Mouse (Mus musculus) intestine, embryonic 14.5 days (tissue): ENCODE measurements around the gene Vmn1r88. TPM values are rescaled to one million over a fixed set of nuclear protein-coding genes. Genes with fewer than 3 reads are reported as not detected.
"Not testable (repeated sequence)": the region's sequence is repeated elsewhere in the genome, so short reads cannot be mapped to it uniquely, and the experiment has no call there.

Experiments used
- ATAC-seq: fragments of 200-750 bp; cut with Nextera tagmentation; replicated peaks from 2 replicates; pipeline ENCODE4 v1.8.0; 2017; ENCODE audit warnings: low read depth, moderate number of reproducible peaks, moderate TSS enrichment, moderate library complexity; ENCODE audit not compliant: low FRiP score, low TSS enrichment
- DNase-seq: peaks from one replicate; pipeline ENCODE4 v3.0.0-alpha.2; 2018; ENCODE audit warnings: low spot score
- H3K27ac ChIP-seq: fragments of 300-500 bp; sonication (generic); 2 replicates; pipeline ENCODE4 v1.5.1; 2014; ENCODE audit warnings: low read depth, mild to moderate bottlenecking, control low read depth
- H3K27me3 ChIP-seq: fragments of 300-500 bp; sonication (generic); replicated peaks from 2 replicates; pipeline ENCODE4 v1.6.1; 2014; ENCODE audit warnings: low read length, control low read depth; ENCODE audit not compliant: control insufficient read depth, insufficient read depth
- H3K36me3 ChIP-seq: fragments of 300-500 bp; sonication (generic); 2 replicates; pipeline ENCODE4 v1.6.1; 2014; ENCODE audit warnings: low read length, control low read depth; ENCODE audit not compliant: control insufficient read depth, insufficient read depth
- H3K4me1 ChIP-seq: fragments of 300-500 bp; sonication (generic); replicated peaks from 2 replicates; pipeline ENCODE4 v1.6.1; 2014; ENCODE audit warnings: low read length, control low read depth, mixed read lengths; ENCODE audit not compliant: control insufficient read depth, insufficient read depth
- H3K4me2 ChIP-seq: fragments of 300-500 bp; sonication (generic); 2 replicates; pipeline ENCODE4 v1.6.1; 2014; ENCODE audit warnings: low read length
- H3K4me3 ChIP-seq: fragments of 300-500 bp; sonication (generic); 2 replicates; pipeline ENCODE4 v1.5.1; 2014; ENCODE audit warnings: low read depth, low read length, control low read depth, mixed read lengths
- H3K9ac ChIP-seq: fragments of 300-500 bp; sonication (generic); 2 replicates; pipeline ENCODE4 v1.6.1; 2014; ENCODE audit warnings: mild to moderate bottlenecking, low read length
- H3K9me3 ChIP-seq: fragments of 300-500 bp; sonication (generic); 2 replicates; pipeline ENCODE4 v1.6.1; 2016; ENCODE audit warnings: low read length, control low read depth; ENCODE audit not compliant: control insufficient read depth
- WGBS: fragments of 180-500 bp; shearing (Covaris S2); extraction: QIAGEN DNeasy Blood & Tissue Kit; methylation state at CpG from one replicate; pipeline ENCODE4 v1.1.7; 2014; 5-methylcytosine and 5-hydroxymethylcytosine counted together
- polyA plus RNA-seq: library from polyadenylated mRNA; unstranded; fragments of >200 nt; fragmentation: Nextera tagmentation; extraction: Ambion mirVana; gene quantifications from 2 replicates; pipeline ENCODE4 v1.2.1, GENCODE M21; 2014

Vmn1r88 gene
- polyA plus RNA-seq = 0.03 TPM in 1 of 2 replicates, not detected in the other

- no peak for ATAC-seq
Measured at GRCm38 (mm10) chr7:13159268-13159667, at the start of gene Vmn1r88. Gene Vmn1r88 (plus strand): TSS chr7:13159568.

GRCm38 (mm10) chr7:13119817-13120216 lies 39.6 kb upstream of the Vmn1r88 start, which contains the start of gene Vmn1r86:
Gene Vmn1r86 (minus strand): TSS chr7:13119917.
- H3K9ac ChIP-seq = no peak within 1 kb of the TSS
- ATAC-seq = no peak

More at GRCm38 (mm10) chr7:13159268-13159667, at the start of gene Vmn1r88:
- Histone ChIP-seq H3K9ac (no peak within 1 kb of the TSS), H3K4me3 (no peak within 1 kb of the TSS), H3K4me2 (no peak within 1 kb of the TSS), H3K4me1 (no peaks in the 10 kb centered on the region), H3K27me3 (no peaks in the 10 kb centered on the region), H3K36me3 (no peaks in the 10 kb centered on the region), H3K9me3 (no peaks in the 10 kb centered on the region), H3K27ac (no peak within 1 kb of the TSS)
- no peak for DNase-seq

DNA sequence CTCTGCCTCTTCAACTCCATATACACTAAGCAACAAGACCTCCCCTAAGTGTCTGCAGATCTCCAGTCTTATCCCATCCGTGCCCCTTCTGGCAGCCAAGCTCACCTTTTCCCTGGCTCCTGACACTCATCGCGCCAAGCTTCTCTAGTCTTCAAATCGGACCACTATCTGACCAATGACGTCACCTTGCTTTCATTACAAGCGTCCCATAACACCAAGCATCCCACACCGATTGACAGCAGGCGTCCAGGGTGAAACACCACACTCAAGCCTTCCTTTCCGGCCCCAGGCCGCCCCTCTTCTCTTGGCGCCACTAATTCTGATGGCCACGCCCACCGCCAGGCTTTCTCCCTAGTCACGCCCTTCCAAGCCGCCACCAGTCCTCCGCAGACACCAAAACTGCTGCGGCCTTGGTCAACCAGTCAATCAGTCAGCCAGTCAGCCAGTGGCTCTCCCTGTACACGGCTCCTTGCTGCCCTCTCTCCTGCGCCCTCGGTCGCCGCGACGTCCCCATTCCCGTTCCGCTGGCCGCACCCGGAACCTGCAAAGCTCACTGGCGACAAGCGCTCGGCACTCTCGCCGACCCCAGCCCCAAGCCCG lies 35.7 kb upstream of the Vmn1r88 start:
- peak overlapping the region; percentile 37 for H3K4me2 ChIP-seq
- not testable (repeated sequence) for H3K9ac ChIP-seq
- ATAC-seq = peak; percentile 85

More at GRCm38 (mm10) chr7:13119817-13120216, 39.6 kb upstream of the Vmn1r88 start, which contains the start of gene Vmn1r86:
- H3K9me3 ChIP-seq = no peaks in the 10 kb centered on the region
- H3K36me3 ChIP-seq = no peaks in the 10 kb centered on the region
- H3K27ac ChIP-seq = no peak within 1 kb of the TSS
- no peaks in the 10 kb centered on the region for H3K27me3 ChIP-seq
- no peak for DNase-seq
- no peak within 1 kb of the TSS for H3K4me2 ChIP-seq
- H3K4me1 ChIP-seq = no peaks in the 10 kb centered on the region
- no peak within 1 kb of the TSS for H3K4me3 ChIP-seq

GRCm38 (mm10) chr7:13131856-13132255 lies 27.5 kb upstream of the Vmn1r88 start:
- no peaks in the 10 kb centered on the region for H3K36me3 ChIP-seq
- no peaks in the 10 kb centered on the region for H3K9me3 ChIP-seq
- no peak for DNase-seq
- no peak overlapping the region for H3K9ac ChIP-seq
- H3K4me3 ChIP-seq = no peak overlapping the region
- no peak overlapping the region for H3K27ac ChIP-seq
- no peaks in the 10 kb centered on the region for H3K4me1 ChIP-seq
- 89% methylated on average over 2 of the region's 2 CpGs for WGBS
- H3K27me3 ChIP-seq = no peaks in the 10 kb centered on the region
- H3K4me2 ChIP-seq = no peak overlapping the region
- ATAC-seq = no peak

More for the DNA sequence above, 35.7 kb upstream of the Vmn1r88 start:
- H3K27ac ChIP-seq, H3K4me3 ChIP-seq, H3K9me3 ChIP-seq, H3K4me1 ChIP-seq, DNase-seq, H3K27me3 ChIP-seq, H3K36me3 ChIP-seq: not testable (repeated sequence)
- 0% methylated on average over 10 of the region's 34 CpGs for WGBS

GRCm38 (mm10) chr7:13137340-13137739 lies 22.0 kb upstream of the Vmn1r88 start:
- H3K9me3 ChIP-seq = no peaks in the 10 kb centered on the region
- no peaks in the 10 kb centered on the region for H3K36me3 ChIP-seq
- no peak overlapping the region for H3K4me3 ChIP-seq
- ATAC-seq (no peak), DNase-seq (no peak)
- no peak overlapping the region for H3K27ac ChIP-seq
- H3K9ac ChIP-seq = no peak overlapping the region
- H3K27me3 ChIP-seq = no peaks in the 10 kb centered on the region
- H3K4me2 ChIP-seq = no peak overlapping the region
- no peaks in the 10 kb centered on the region for H3K4me1 ChIP-seq

DNA sequence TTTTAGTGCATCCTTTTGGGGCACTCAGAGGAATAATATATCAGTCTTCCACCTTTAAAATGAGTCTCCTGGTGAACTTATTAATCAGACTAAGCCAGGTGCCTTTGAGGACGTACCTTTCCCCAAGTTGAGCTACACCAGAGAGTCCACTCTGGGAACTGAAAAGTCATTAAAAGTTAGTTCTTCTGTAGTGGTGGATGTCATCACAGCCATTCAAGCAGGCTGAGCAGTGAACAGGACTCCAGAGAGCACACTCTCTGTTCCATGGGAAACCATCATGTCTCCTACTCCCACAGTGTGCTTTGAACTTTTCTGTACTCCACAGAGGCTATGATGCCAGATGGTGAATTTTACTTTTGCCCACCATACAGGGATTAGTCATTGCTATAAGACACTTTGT lies 19.3 kb upstream of the Vmn1r88 start, which contains the start of gene Vmn1r87:
Gene Vmn1r87 (minus strand): TSS at position 101 of the 400 bp plus-strand sequence.
- DNase-seq (no peak), ATAC-seq (no peak)
- H3K4me2 ChIP-seq = no peak within 1 kb of the TSS
- H3K9ac ChIP-seq = no peak within 1 kb of the TSS
- no peaks in the 10 kb centered on the region for H3K9me3 ChIP-seq
- H3K4me1 ChIP-seq = no peaks in the 10 kb centered on the region
- 92% methylated on average over 1 of the region's 1 CpGs for WGBS
- H3K36me3 ChIP-seq = no peaks in the 10 kb centered on the region
- no peak within 1 kb of the TSS for H3K4me3 ChIP-seq
- H3K27ac ChIP-seq = no peak within 1 kb of the TSS
- H3K27me3 ChIP-seq = no peaks in the 10 kb centered on the region

DNA sequence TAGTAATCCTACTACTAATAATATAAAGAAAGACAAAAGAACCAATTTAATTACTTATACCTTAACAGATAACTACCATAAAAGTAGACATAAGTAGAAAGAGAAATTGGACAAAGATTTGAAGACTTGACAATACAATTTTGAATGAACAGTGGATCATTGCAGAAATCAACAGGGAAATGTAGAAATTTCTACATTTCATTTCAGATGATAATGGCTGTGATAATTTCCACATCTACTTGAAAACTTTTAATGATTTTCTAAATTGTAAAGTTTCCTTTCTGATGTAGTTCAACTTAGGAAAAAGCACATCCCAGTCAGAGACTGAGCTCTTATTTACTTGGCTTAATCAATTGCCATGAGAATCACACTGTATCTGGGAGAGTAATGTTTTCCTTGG lies 53.4 kb downstream of the Vmn1r88 start, which contains the start of gene Vmn1r89:
Gene Vmn1r89 (plus strand): TSS at position 301 of the 400 bp plus-strand sequence.
- H3K36me3 ChIP-seq = no peaks in the 10 kb centered on the region
- H3K4me2 ChIP-seq = no peak within 1 kb of the TSS
- H3K9ac ChIP-seq = no peak within 1 kb of the TSS
- no peak for DNase-seq
- H3K27ac ChIP-seq = no peak within 1 kb of the TSS
- no peak for ATAC-seq
- H3K4me1 ChIP-seq = no peaks in the 10 kb centered on the region
- H3K27me3 ChIP-seq = no peaks in the 10 kb centered on the region
- H3K4me3 ChIP-seq = no peak within 1 kb of the TSS
- no peaks in the 10 kb centered on the region for H3K9me3 ChIP-seq
